Mouse (Mus musculus) kidney, adult 9 months (tissue): ENCODE measurements around the gene Slc7a11.
A peak's percentile ranks its signal among the peaks of the same experiment; 100 is the strongest.

Source experiments
- DNase-seq: peaks from one replicate; pipeline ENCODE4 v3.0.0; 2022

The Slc7a11 gene

GRCm38 (mm10) chr3:50130319-50130718 is 313.1 kb downstream of the Slc7a11 start:
- no peak for DNase-seq

GRCm38 (mm10) chr3:50121001-50121400 is 322.4 kb downstream of the Slc7a11 start:
- DNase-seq = no peak

- DNase-seq = peak; percentile 6
Measured at GRCm38 (mm10) chr3:50116266-50116665, 327.1 kb downstream of the Slc7a11 start.

GRCm38 (mm10) chr3:50105509-50105908 is 337.9 kb downstream of the Slc7a11 start:
- DNase-seq = no peak

- no peak for DNase-seq
Measured at GRCm38 (mm10) chr3:50094404-50095092, 348.9 kb downstream of the Slc7a11 start.

GRCm38 (mm10) chr3:50076979-50077378 is 366.4 kb downstream of the Slc7a11 start:
- DNase-seq = peak; percentile 66

- DNase-seq = no peak
Measured at GRCm38 (mm10) chr3:50063396-50063795, 380.0 kb downstream of the Slc7a11 start.

- DNase-seq = no peak
Measured at GRCm38 (mm10) chr3:50044666-50045065, 398.7 kb downstream of the Slc7a11 start.

- no peak for DNase-seq
Measured at GRCm38 (mm10) chr3:50044160-50044559, 399.3 kb downstream of the Slc7a11 start.

GRCm38 (mm10) chr3:50041141-50041540 is 402.3 kb downstream of the Slc7a11 start:
- no peak for DNase-seq

GRCm38 (mm10) chr3:50035875-50036528 is 407.4 kb downstream of the Slc7a11 start:
- no peak for DNase-seq

GRCm38 (mm10) chr3:50033325-50033724 is 410.1 kb downstream of the Slc7a11 start:
- DNase-seq = no peak

- DNase-seq = no peak
Measured at GRCm38 (mm10) chr3:50026039-50026438, 417.4 kb downstream of the Slc7a11 start.

GRCm38 (mm10) chr3:50014396-50014795 is 429.0 kb downstream of the Slc7a11 start:
- DNase-seq = no peak

- peak; percentile 12 for DNase-seq
Measured at GRCm38 (mm10) chr3:50012012-50012411, 431.4 kb downstream of the Slc7a11 start.

GRCm38 (mm10) chr3:50003970-50004683 is 439.3 kb downstream of the Slc7a11 start:
- DNase-seq = peak; percentile 6

- DNase-seq = no peak
Measured at GRCm38 (mm10) chr3:50002067-50002466, 441.3 kb downstream of the Slc7a11 start.

- no peak for DNase-seq
Measured at GRCm38 (mm10) chr3:50001635-50002034, 441.8 kb downstream of the Slc7a11 start.

- DNase-seq = peak; percentile 24
Measured at GRCm38 (mm10) chr3:49992891-49993290, 450.5 kb downstream of the Slc7a11 start.

- DNase-seq = no peak
Measured at GRCm38 (mm10) chr3:49987236-49987635, 456.2 kb downstream of the Slc7a11 start.

GRCm38 (mm10) chr3:49984795-49985194 is 458.6 kb downstream of the Slc7a11 start:
- no peak for DNase-seq

GRCm38 (mm10) chr3:49983429-49984268 is 459.8 kb downstream of the Slc7a11 start:
- DNase-seq = no peak

GRCm38 (mm10) chr3:49973994-49974393 is 469.4 kb downstream of the Slc7a11 start:
- DNase-seq = no peak
